Mouse (Mus musculus): ENCODE measurements around the gene Cbfa2t3. TPM values are rescaled to one million over a fixed set of nuclear protein-coding genes. Genes with fewer than 3 reads are reported as not detected.

Gene Cbfa2t3
- polyA plus RNA-seq, 1 experiment from 2014 or later, result 1.8 TPM

GRCm38 (mm10) chr8:122674999-122675398 lies 23.9 kb downstream of the Cbfa2t3 start:
- H3K9ac ChIP-seq (ENCODE audit: low read length), result no peak overlapping the region
- WGBS, result 44% methylated on average over 7 of the region's 7 CpGs
- H3K4me1 ChIP-seq (replicated peaks; ENCODE audit: control insufficient read depth, insufficient read depth), result no peaks in the 10 kb centered on the region
- H3K27me3 ChIP-seq (ENCODE audit: control insufficient read depth, insufficient read depth, low read length), result no peaks in the 10 kb centered on the region
- H3K36me3 ChIP-seq (ENCODE audit: control insufficient read depth, insufficient read depth, low read length), result no peaks in the 10 kb centered on the region
- no peak overlapping the region for H3K27ac ChIP-seq (replicated peaks)
- TF ChIP-seq CTCF (IDR thresholded peaks at IDR 0.05; ENCODE audit: low read depth), result peak; percentile 54
- no peak for TF ChIP-seq EP300 (optimal IDR thresholded peaks at IDR 0.05)
- H3K4me3 ChIP-seq (ENCODE audit: low read depth, low read length), result no peak overlapping the region
- ATAC-seq (ENCODE audit: low FRiP score, low TSS enrichment) (no peak), DNase-seq (ENCODE audit: low spot score) (no peak)
- H3K9me3 ChIP-seq (ENCODE audit: control insufficient read depth, low read length), result no peaks in the 10 kb centered on the region
- H3K4me2 ChIP-seq (replicated peaks; ENCODE audit: low read depth), result no peak overlapping the region

GRCm38 (mm10) chr8:122673989-122674388 lies 24.9 kb downstream of the Cbfa2t3 start:
- H3K4me1 ChIP-seq (replicated peaks; ENCODE audit: control insufficient read depth, insufficient read depth), result no peaks in the 10 kb centered on the region
- no peaks in the 10 kb centered on the region for H3K36me3 ChIP-seq (ENCODE audit: control insufficient read depth, insufficient read depth, low read length)
- no peaks in the 10 kb centered on the region for H3K27me3 ChIP-seq (ENCODE audit: control insufficient read depth, insufficient read depth, low read length)
- H3K4me2 ChIP-seq (replicated peaks; ENCODE audit: low read depth), result no peak overlapping the region
- no peak overlapping the region for H3K4me3 ChIP-seq (ENCODE audit: low read depth, low read length)
- H3K9me3 ChIP-seq (ENCODE audit: control insufficient read depth, low read length), result no peaks in the 10 kb centered on the region
- H3K9ac ChIP-seq (ENCODE audit: low read length), result no peak overlapping the region
- 75% methylated on average over 12 of the region's 12 CpGs for WGBS
- H3K27ac ChIP-seq (replicated peaks), result no peak overlapping the region
- DNase-seq (ENCODE audit: low spot score) (no peak), ATAC-seq (ENCODE audit: low FRiP score, low TSS enrichment) (no peak)
- TF ChIP-seq CTCF (IDR thresholded peaks at IDR 0.05; ENCODE audit: low read depth), result no peak
- no peak for TF ChIP-seq EP300 (optimal IDR thresholded peaks at IDR 0.05)

GRCm38 (mm10) chr8:122671894-122672293 lies 27.0 kb downstream of the Cbfa2t3 start:
- TF ChIP-seq CTCF (IDR thresholded peaks at IDR 0.05; ENCODE audit: low read depth), result no peak
- TF ChIP-seq EP300 (optimal IDR thresholded peaks at IDR 0.05), result no peak
- 57% methylated on average over 6 of the region's 6 CpGs for WGBS
- H3K27ac ChIP-seq (replicated peaks), result no peak overlapping the region
- H3K4me3 ChIP-seq (ENCODE audit: low read depth, low read length), result no peak overlapping the region
- H3K9ac ChIP-seq (ENCODE audit: low read length), result no peak overlapping the region
- H3K36me3 ChIP-seq (ENCODE audit: control insufficient read depth, insufficient read depth, low read length), result no peaks in the 10 kb centered on the region
- H3K4me2 ChIP-seq (replicated peaks; ENCODE audit: low read depth), result no peak overlapping the region
- no peaks in the 10 kb centered on the region for H3K27me3 ChIP-seq (ENCODE audit: control insufficient read depth, insufficient read depth, low read length)
- DNase-seq (ENCODE audit: low spot score), result no peak
- H3K4me1 ChIP-seq (replicated peaks; ENCODE audit: control insufficient read depth, insufficient read depth), result no peaks in the 10 kb centered on the region
- no peak for ATAC-seq (ENCODE audit: low FRiP score, low TSS enrichment)
- no peaks in the 10 kb centered on the region for H3K9me3 ChIP-seq (ENCODE audit: control insufficient read depth, low read length)

GRCm38 (mm10) chr8:122670718-122671117 lies 28.2 kb downstream of the Cbfa2t3 start:
- peaks cover 5% of the 10 kb centered on the region for H3K4me1 ChIP-seq (replicated peaks; ENCODE audit: control insufficient read depth, insufficient read depth)
- H3K9ac ChIP-seq (ENCODE audit: low read length), result no peak overlapping the region
- H3K27me3 ChIP-seq (ENCODE audit: control insufficient read depth, insufficient read depth, low read length), result no peaks in the 10 kb centered on the region
- no peak for TF ChIP-seq CTCF (IDR thresholded peaks at IDR 0.05; ENCODE audit: low read depth)
- no peak for TF ChIP-seq EP300 (optimal IDR thresholded peaks at IDR 0.05)
- WGBS, result 88% methylated on average over 3 of the region's 3 CpGs
- DNase-seq (ENCODE audit: low spot score) (no peak), ATAC-seq (ENCODE audit: low FRiP score, low TSS enrichment) (no peak)
- no peaks in the 10 kb centered on the region for H3K36me3 ChIP-seq (ENCODE audit: control insufficient read depth, insufficient read depth, low read length)
- H3K4me2 ChIP-seq (replicated peaks; ENCODE audit: low read depth), result no peak overlapping the region
- H3K9me3 ChIP-seq (ENCODE audit: control insufficient read depth, low read length), result no peaks in the 10 kb centered on the region
- no peak overlapping the region for H3K4me3 ChIP-seq (ENCODE audit: low read depth, low read length)
- H3K27ac ChIP-seq (replicated peaks), result no peak overlapping the region

- ATAC-seq (ENCODE audit: low FRiP score, low TSS enrichment) (no peak), DNase-seq (ENCODE audit: low spot score) (no peak)
- H3K27me3 ChIP-seq (ENCODE audit: control insufficient read depth, insufficient read depth, low read length), result no peaks in the 10 kb centered on the region
- WGBS, result 37% methylated on average over 11 of the region's 11 CpGs
- H3K36me3 ChIP-seq (ENCODE audit: control insufficient read depth, insufficient read depth, low read length), result no peaks in the 10 kb centered on the region
- no peak overlapping the region for H3K9ac ChIP-seq (ENCODE audit: low read length)
- TF ChIP-seq EP300 (optimal IDR thresholded peaks at IDR 0.05) (no peak), CTCF (IDR thresholded peaks at IDR 0.05; ENCODE audit: low read depth) (no peak)
- no peak overlapping the region for H3K4me2 ChIP-seq (replicated peaks; ENCODE audit: low read depth)
- H3K4me3 ChIP-seq (ENCODE audit: low read depth, low read length), result no peak overlapping the region
- H3K4me1 ChIP-seq (replicated peaks; ENCODE audit: control insufficient read depth, insufficient read depth), result peaks cover 7% of the 10 kb centered on the region
- no peaks in the 10 kb centered on the region for H3K9me3 ChIP-seq (ENCODE audit: control insufficient read depth, low read length)
- no peak overlapping the region for H3K27ac ChIP-seq (replicated peaks)
These were observed 28.9 kb downstream of the Cbfa2t3 start for GRCm38 (mm10) chr8:122670001-122670400.

- Histone ChIP-seq H3K9ac (ENCODE audit: low read length) (no peak overlapping the region), H3K36me3 (ENCODE audit: control insufficient read depth, insufficient read depth, low read length) (no peaks in the 10 kb centered on the region), H3K27ac (replicated peaks) (no peak overlapping the region), H3K4me3 (ENCODE audit: low read depth, low read length) (no peak overlapping the region), H3K27me3 (ENCODE audit: control insufficient read depth, insufficient read depth, low read length) (no peaks in the 10 kb centered on the region), H3K4me2 (replicated peaks; ENCODE audit: low read depth) (no peak overlapping the region), H3K4me1 (replicated peaks; ENCODE audit: control insufficient read depth, insufficient read depth) (peaks cover 7% of the 10 kb centered on the region), H3K9me3 (ENCODE audit: control insufficient read depth, low read length) (no peaks in the 10 kb centered on the region)
- 56% methylated on average over 5 of the region's 5 CpGs for WGBS
- ATAC-seq (ENCODE audit: low FRiP score, low TSS enrichment) (no peak), DNase-seq (ENCODE audit: low spot score) (no peak)
- TF ChIP-seq CTCF (IDR thresholded peaks at IDR 0.05; ENCODE audit: low read depth), result no peak
These were observed 29.5 kb downstream of the Cbfa2t3 start for GRCm38 (mm10) chr8:122669370-122669769.

Measured in stomach, postnatal 0 days (tissue).